Mouse (Mus musculus): ENCODE data around the gene Eif4g3. TPM values are rescaled to one million over a fixed set of nuclear protein-coding genes. Genes with fewer than 3 reads are reported as not detected.
A peak's percentile ranks its signal among the peaks of the same experiment; 100 is the strongest.

Eif4g3 gene
- total and polyA plus RNA-seq, 3 experiments: 22.8 to 63.7 TPM; not detected in 1

- DNase-seq (ENCODE audit: low read depth, low spot score): no peak
- H3K36me3 ChIP-seq (ENCODE audit: control insufficient read depth in 1 of 2, insufficient read depth in 2 of 2, low read length in 2 of 2): peaks cover 0 to 11% of the 10 kb centered on the region in 2 experiments; a peak in 3 of 4 replicates
These were observed 187.9 kb downstream of the Eif4g3 start for GRCm38 (mm10) chr4:138180719-138181118.

GRCm38 (mm10) chr4:138184056-138184455 is 191.2 kb downstream of the Eif4g3 start:
- H3K4me1 ChIP-seq (ENCODE audit: control insufficient read depth in 1 of 2, insufficient read depth in 2 of 2, low read length in 2 of 2): no peaks in the 10 kb centered on the region
- H3K36me3 ChIP-seq (ENCODE audit: control insufficient read depth in 1 of 2, insufficient read depth in 2 of 2, low read length in 2 of 2): peaks cover 0 to 17% of the 10 kb centered on the region in 2 experiments; a peak in 3 of 4 replicates
- no peaks in the 10 kb centered on the region for H3K9me3 ChIP-seq (replicated peaks; ENCODE audit: insufficient read depth, low read length)
- no peak overlapping the region for H3K9ac ChIP-seq (ENCODE audit: control insufficient read depth, low read depth, low read length, poor library complexity, severe bottlenecking)
- no peak for DNase-seq (ENCODE audit: low read depth, low spot score)
- no peaks in the 10 kb centered on the region for H3K27me3 ChIP-seq (ENCODE audit: control insufficient read depth in 1 of 2, insufficient read depth in 2 of 2, low read length in 2 of 2)
- no peaks in the 10 kb centered on the region for H3K79me2 ChIP-seq (ENCODE audit: control insufficient read depth, insufficient read depth, low read length, poor library complexity)
- no peak overlapping the region for H3K27ac ChIP-seq (ENCODE audit: control insufficient read depth, low read depth, low read length)
- H3K4me3 ChIP-seq (ENCODE audit: control insufficient read depth in 1 of 2, insufficient read depth in 1 of 2, low read depth in 2 of 2, low read length in 2 of 2): no peak overlapping the region
- TF ChIP-seq MXI1 (IDR thresholded peaks at IDR 0.05; ENCODE audit: low read depth, low read length) (0 out of 2 replicates have a peak, but pooled peaks have one; percentile 10), KAT2A (conservative IDR thresholded peaks at IDR 0.05; ENCODE audit: low read depth, low read length) (no peak), SMC3 (IDR thresholded peaks at IDR 0.05; ENCODE audit: low read depth, low read length) (no peak), ZKSCAN1 (IDR thresholded peaks at IDR 0.05; ENCODE audit: low read depth, low read length) (no peak)

More at GRCm38 (mm10) chr4:138180719-138181118, 187.9 kb downstream of the Eif4g3 start:
- Histone ChIP-seq H3K27ac (ENCODE audit: control insufficient read depth, low read depth, low read length) (no peak overlapping the region), H3K4me1 (ENCODE audit: control insufficient read depth in 1 of 2, insufficient read depth in 2 of 2, low read length in 2 of 2) (no peaks in the 10 kb centered on the region; a peak in 1 of 4 replicates), H3K9ac (ENCODE audit: control insufficient read depth, low read depth, low read length, poor library complexity, severe bottlenecking) (no peak overlapping the region), H3K9me3 (replicated peaks; ENCODE audit: insufficient read depth, low read length) (no peaks in the 10 kb centered on the region), H3K79me2 (ENCODE audit: control insufficient read depth, insufficient read depth, low read length, poor library complexity) (no peaks in the 10 kb centered on the region), H3K4me3 (ENCODE audit: control insufficient read depth in 1 of 2, insufficient read depth in 1 of 2, low read depth in 2 of 2, low read length in 2 of 2) (no peak overlapping the region), H3K27me3 (ENCODE audit: control insufficient read depth in 1 of 2, insufficient read depth in 2 of 2, low read length in 2 of 2) (no peaks in the 10 kb centered on the region)
- TF ChIP-seq RCOR1 (IDR thresholded peaks at IDR 0.05; ENCODE audit: low read depth, low read length): no peak
- no peak for TF ChIP-seq ZMIZ1 (IDR thresholded peaks at IDR 0.05; ENCODE audit: low read depth, low read length)
- no peak for TF ChIP-seq POLR2AphosphoS2 (IDR thresholded peaks at IDR 0.05; ENCODE audit: low read length)
- no peak for TF ChIP-seq E2F4 (IDR thresholded peaks at IDR 0.05; ENCODE audit: borderline replicate concordance, low read depth, low read length)
- TF ChIP-seq NRF1 (IDR thresholded peaks at IDR 0.05; ENCODE audit: insufficient read depth, low read depth, low read length, poor library complexity, severe bottlenecking): no peak

GRCm38 (mm10) chr4:138184573-138184981 is 191.8 kb downstream of the Eif4g3 start:
- peak; percentile 50 for DNase-seq (ENCODE audit: low read depth, low spot score)
- Histone ChIP-seq H3K27me3 (ENCODE audit: control insufficient read depth in 1 of 2, insufficient read depth in 2 of 2, low read length in 2 of 2) (no peaks in the 10 kb centered on the region), H3K36me3 (ENCODE audit: control insufficient read depth in 1 of 2, insufficient read depth in 2 of 2, low read length in 2 of 2) (peaks cover 0 to 18% of the 10 kb centered on the region in 2 experiments; a peak in 3 of 4 replicates), H3K9ac (ENCODE audit: control insufficient read depth, low read depth, low read length, poor library complexity, severe bottlenecking) (no peak overlapping the region), H3K79me2 (ENCODE audit: control insufficient read depth, insufficient read depth, low read length, poor library complexity) (no peaks in the 10 kb centered on the region), H3K4me3 (ENCODE audit: control insufficient read depth in 1 of 2, insufficient read depth in 1 of 2, low read depth in 2 of 2, low read length in 2 of 2) (no peak overlapping the region), H3K27ac (ENCODE audit: control insufficient read depth, low read depth, low read length) (no peak overlapping the region), H3K9me3 (replicated peaks; ENCODE audit: insufficient read depth, low read length) (no peaks in the 10 kb centered on the region), H3K4me1 (ENCODE audit: control insufficient read depth in 1 of 2, insufficient read depth in 2 of 2, low read length in 2 of 2) (no peaks in the 10 kb centered on the region)
- TF ChIP-seq EP300 (IDR thresholded peaks at IDR 0.05; ENCODE audit: low read depth in 1 of 2, low read length in 2 of 2): peak in 1 of 2 experiments; percentile 18; a peak in 1 of 4 replicates
- TF ChIP-seq ZC3H11A (IDR thresholded peaks at IDR 0.05; ENCODE audit: low read depth, low read length): no peak
